Mouse (Mus musculus): ENCODE results near the gene Pdia5. TPM values are rescaled to one million over a fixed set of nuclear protein-coding genes. Genes with fewer than 3 reads are reported as not detected.

Gene Pdia5
- polyA plus RNA-seq (2014; fragmentation: Nextera tagmentation; extraction: Ambion mirVana): 12.9 and 15.0 TPM in 2 replicates

DNA sequence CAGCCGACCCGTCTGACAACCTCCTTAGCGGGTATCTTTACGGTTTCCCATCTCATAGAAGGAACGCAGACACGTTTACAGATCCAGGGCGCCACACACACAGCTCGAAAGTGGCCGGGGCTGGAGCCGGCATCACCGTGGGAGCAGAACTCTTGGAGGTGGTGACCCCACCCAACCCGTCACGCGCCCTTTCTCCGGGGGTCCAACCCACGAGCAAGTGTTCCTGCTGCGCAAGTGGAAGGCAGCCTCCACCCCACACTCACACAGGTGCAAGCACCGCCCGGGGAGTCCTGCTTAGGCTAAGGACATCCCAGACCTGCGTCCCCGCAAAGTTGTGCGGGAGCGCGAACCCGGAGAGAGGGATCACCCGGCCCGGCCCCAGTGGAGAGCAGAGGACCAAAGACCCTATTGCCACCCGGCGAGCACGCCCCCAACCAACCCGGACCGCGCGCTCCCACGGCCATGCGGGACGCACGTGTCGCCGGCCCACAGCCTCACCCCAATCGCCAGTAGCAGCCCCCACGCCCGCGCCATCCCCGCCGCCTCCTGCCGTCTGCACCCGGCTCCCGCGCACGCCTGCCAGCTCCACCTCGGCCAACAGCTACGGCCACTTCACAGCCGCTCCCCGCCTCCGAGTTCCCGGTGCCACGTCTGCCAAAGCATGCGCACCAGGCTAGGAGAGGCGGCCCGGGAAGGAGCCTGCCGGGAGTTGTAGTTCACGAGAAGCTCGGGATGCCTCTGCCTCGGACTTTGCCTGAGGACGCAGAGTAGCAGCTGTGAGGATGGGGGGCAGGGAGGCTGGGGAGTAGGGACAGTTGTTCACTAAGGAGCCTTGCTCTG lies at the start of gene Pdia5:
TSS of gene Pdia5 (minus strand) at position 643 of the 840 bp plus-strand sequence.
- H3K36me3 ChIP-seq (ENCODE audit: control insufficient read depth, insufficient read depth, low read length): no peaks in the 10 kb centered on the region
- H3K4me2 ChIP-seq: peak within 1 kb of the TSS; percentile 91
- under 1% methylated on average over 61 of the region's 66 CpGs for WGBS (ENCODE audit: insufficient replicate concordance)
- no peaks in the 10 kb centered on the region for H3K27me3 ChIP-seq (ENCODE audit: control insufficient read depth, insufficient read depth, low read length)
- ATAC-seq (replicated peaks; ENCODE audit: insufficient number of reproducible peaks, low FRiP score, low TSS enrichment): peak; percentile 84
- H3K9me3 ChIP-seq (replicated peaks; ENCODE audit: control insufficient read depth, low read length): no peaks in the 10 kb centered on the region
- no peak within 1 kb of the TSS for H3K27ac ChIP-seq (ENCODE audit: low read depth, low read length)
- H3K4me1 ChIP-seq (ENCODE audit: control insufficient read depth, insufficient read depth, low read length): peaks cover 18% of the 10 kb centered on the region
- H3K4me3 ChIP-seq (ENCODE audit: low read depth, low read length): peak within 1 kb of the TSS; percentile 81
- peak within 1 kb of the TSS; percentile 78 for H3K9ac ChIP-seq (ENCODE audit: low read depth, low read length)

DNA sequence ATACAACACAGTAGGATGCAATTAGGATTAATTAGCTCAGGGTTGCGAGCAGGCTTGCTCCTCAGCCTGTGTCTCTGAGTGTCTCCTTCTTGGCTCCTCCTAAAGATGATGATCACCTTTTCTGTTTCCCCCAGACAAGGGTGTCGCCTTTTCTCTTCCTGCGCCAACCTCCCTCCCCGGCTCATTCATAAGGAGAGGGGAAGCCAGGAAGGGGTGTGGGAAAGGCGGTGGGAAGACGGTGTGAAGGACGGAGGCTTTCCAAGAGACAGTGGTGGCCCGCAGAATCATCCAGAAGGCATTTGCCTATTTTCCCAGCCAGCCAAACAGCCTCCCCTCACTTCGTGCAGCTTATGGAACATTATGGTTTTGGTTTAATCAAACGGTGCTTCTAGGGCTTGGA lies 48.4 kb upstream of the Pdia5 start:
- Histone ChIP-seq H3K27me3 (ENCODE audit: control insufficient read depth, insufficient read depth, low read length) (peaks cover 70% of the 10 kb centered on the region), H3K4me1 (ENCODE audit: control insufficient read depth, insufficient read depth, low read length) (peaks cover 13% of the 10 kb centered on the region), H3K4me2 (no peak overlapping the region), H3K9ac (ENCODE audit: low read depth, low read length) (no peak overlapping the region), H3K4me3 (ENCODE audit: low read depth, low read length) (no peak overlapping the region), H3K27ac (ENCODE audit: low read depth, low read length) (no peak overlapping the region), H3K9me3 (replicated peaks; ENCODE audit: control insufficient read depth, low read length) (no peaks in the 10 kb centered on the region), H3K36me3 (ENCODE audit: control insufficient read depth, insufficient read depth, low read length) (no peaks in the 10 kb centered on the region)
- 39% methylated on average over 10 of the region's 10 CpGs for WGBS (ENCODE audit: insufficient replicate concordance)
- ATAC-seq (replicated peaks; ENCODE audit: insufficient number of reproducible peaks, low FRiP score, low TSS enrichment): no peak

DNA sequence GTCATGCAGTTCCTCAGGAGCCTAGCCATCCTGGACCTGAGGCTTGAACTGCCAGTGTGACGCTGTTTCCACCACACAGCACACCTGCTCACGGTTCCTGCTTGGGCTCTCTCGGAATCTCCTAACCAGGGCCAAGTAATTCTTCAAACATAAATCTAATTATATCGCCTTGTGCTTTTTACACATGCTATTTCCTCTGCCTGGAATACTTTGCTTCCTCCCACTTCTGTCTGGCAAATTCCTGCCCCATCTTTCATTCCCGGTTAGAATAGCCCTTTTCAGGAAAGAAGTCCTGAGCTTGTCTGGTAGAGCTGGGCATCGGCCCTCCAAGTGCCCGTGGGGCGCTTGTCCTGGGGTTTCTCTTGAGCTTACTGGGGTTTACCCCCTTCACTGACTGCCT lies 47.0 kb upstream of the Pdia5 start:
- WGBS (ENCODE audit: insufficient replicate concordance): 74% methylated on average over 8 of the region's 8 CpGs
- peaks cover 56% of the 10 kb centered on the region for H3K27me3 ChIP-seq (ENCODE audit: control insufficient read depth, insufficient read depth, low read length)

DNA sequence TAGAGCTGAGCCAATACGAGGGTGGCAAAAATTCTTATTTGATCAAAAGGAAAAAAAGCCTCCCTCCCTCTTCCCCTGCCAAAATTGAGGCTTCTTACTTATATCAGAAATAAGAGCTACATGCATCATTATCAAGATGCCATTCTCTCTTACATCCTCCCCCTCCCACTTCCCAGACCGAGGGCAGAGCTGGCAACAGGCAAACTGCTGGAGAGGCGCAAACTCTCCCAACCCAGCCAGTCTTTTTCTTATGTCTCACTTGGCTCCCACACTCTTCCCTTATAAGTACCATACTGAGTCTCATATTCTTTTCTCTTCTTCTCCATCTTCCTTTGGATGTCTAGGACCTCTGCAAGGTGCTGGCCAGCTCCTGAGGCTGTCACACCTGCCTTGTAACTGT lies 44.0 kb upstream of the Pdia5 start:
- WGBS (ENCODE audit: insufficient replicate concordance): 68% methylated on average over 3 of the region's 3 CpGs
- no peak overlapping the region for H3K4me3 ChIP-seq (ENCODE audit: low read depth, low read length)
- no peaks in the 10 kb centered on the region for H3K4me1 ChIP-seq (ENCODE audit: control insufficient read depth, insufficient read depth, low read length)
- no peak overlapping the region for H3K9ac ChIP-seq (ENCODE audit: low read depth, low read length)
- H3K27me3 ChIP-seq (ENCODE audit: control insufficient read depth, insufficient read depth, low read length): peaks cover 30% of the 10 kb centered on the region
- no peaks in the 10 kb centered on the region for H3K36me3 ChIP-seq (ENCODE audit: control insufficient read depth, insufficient read depth, low read length)
- no peaks in the 10 kb centered on the region for H3K9me3 ChIP-seq (replicated peaks; ENCODE audit: control insufficient read depth, low read length)
- H3K4me2 ChIP-seq: no peak overlapping the region
- ATAC-seq (replicated peaks; ENCODE audit: insufficient number of reproducible peaks, low FRiP score, low TSS enrichment): no peak
- no peak overlapping the region for H3K27ac ChIP-seq (ENCODE audit: low read depth, low read length)

More for the DNA sequence above, 47.0 kb upstream of the Pdia5 start:
- Histone ChIP-seq H3K9me3 (replicated peaks; ENCODE audit: control insufficient read depth, low read length) (no peaks in the 10 kb centered on the region), H3K4me1 (ENCODE audit: control insufficient read depth, insufficient read depth, low read length) (peaks cover 13% of the 10 kb centered on the region), H3K9ac (ENCODE audit: low read depth, low read length) (no peak overlapping the region), H3K4me2 (no peak overlapping the region), H3K4me3 (ENCODE audit: low read depth, low read length) (no peak overlapping the region), H3K36me3 (ENCODE audit: control insufficient read depth, insufficient read depth, low read length) (no peaks in the 10 kb centered on the region), H3K27ac (ENCODE audit: low read depth, low read length) (no peak overlapping the region)
- no peak for ATAC-seq (replicated peaks; ENCODE audit: insufficient number of reproducible peaks, low FRiP score, low TSS enrichment)

DNA sequence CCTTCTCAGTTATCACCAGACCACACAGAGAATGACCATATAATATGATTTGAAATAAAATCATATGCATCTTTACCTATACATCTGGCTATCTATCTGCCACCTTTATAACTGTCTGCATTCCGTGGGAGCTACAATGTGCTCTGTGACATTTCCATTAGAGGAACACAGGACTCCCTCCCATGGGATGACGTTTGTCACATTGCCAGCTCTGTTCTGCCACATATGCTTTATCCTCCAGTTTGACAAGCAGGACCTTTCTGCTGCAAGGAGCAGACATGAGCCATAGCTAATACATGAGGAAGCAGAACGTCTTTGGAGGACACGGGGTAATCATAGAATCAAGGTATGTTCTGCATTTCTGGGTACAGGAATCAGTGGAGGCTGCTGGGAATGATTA lies 33.5 kb upstream of the Pdia5 start:
- no peaks in the 10 kb centered on the region; the same call in 1 of the 2 replicates for H3K27me3 ChIP-seq (ENCODE audit: control insufficient read depth, insufficient read depth, low read length)
- no peak for ATAC-seq (replicated peaks; ENCODE audit: insufficient number of reproducible peaks, low FRiP score, low TSS enrichment)
- H3K9me3 ChIP-seq (replicated peaks; ENCODE audit: control insufficient read depth, low read length): no peaks in the 10 kb centered on the region
- H3K4me1 ChIP-seq (ENCODE audit: control insufficient read depth, insufficient read depth, low read length): no peaks in the 10 kb centered on the region
- no peak overlapping the region for H3K4me2 ChIP-seq
- H3K4me3 ChIP-seq (ENCODE audit: low read depth, low read length): no peak overlapping the region
- no peak overlapping the region for H3K9ac ChIP-seq (ENCODE audit: low read depth, low read length)
- 76% methylated on average over 4 of the region's 4 CpGs for WGBS (ENCODE audit: insufficient replicate concordance)
- H3K27ac ChIP-seq (ENCODE audit: low read depth, low read length): no peak overlapping the region
- H3K36me3 ChIP-seq (ENCODE audit: control insufficient read depth, insufficient read depth, low read length): no peaks in the 10 kb centered on the region

DNA sequence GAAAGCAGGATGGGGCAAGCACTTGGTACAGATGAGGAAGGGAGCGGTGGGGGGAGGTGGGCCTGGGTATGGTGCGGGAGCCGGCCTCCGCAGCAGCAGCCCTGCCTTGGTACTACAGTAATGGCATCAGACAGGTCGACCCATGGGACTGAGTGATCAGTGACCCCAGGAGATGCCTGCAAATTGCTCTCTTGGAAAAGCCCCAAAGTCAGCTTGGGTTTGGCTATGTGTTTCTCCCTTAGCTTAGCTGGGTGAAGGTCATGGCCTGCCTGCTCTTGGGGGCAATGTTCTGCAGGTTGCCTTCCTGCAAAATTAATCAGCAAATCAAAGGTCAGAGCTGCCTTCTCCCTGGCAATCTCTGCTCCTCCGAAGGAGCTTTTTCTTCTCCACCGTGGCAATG lies 28.6 kb upstream of the Pdia5 start:
- H3K9ac ChIP-seq (ENCODE audit: low read depth, low read length): no peak overlapping the region
- 0 out of 2 replicates have a peak, but pooled peaks cover 2% of the 10 kb centered on the region for H3K27me3 ChIP-seq (ENCODE audit: control insufficient read depth, insufficient read depth, low read length)
- H3K4me2 ChIP-seq: no peak overlapping the region
- peaks cover 5% of the 10 kb centered on the region; the same call in 1 of the 2 replicates for H3K4me1 ChIP-seq (ENCODE audit: control insufficient read depth, insufficient read depth, low read length)
- H3K36me3 ChIP-seq (ENCODE audit: control insufficient read depth, insufficient read depth, low read length): no peaks in the 10 kb centered on the region
- no peak overlapping the region for H3K27ac ChIP-seq (ENCODE audit: low read depth, low read length)
- no peaks in the 10 kb centered on the region for H3K9me3 ChIP-seq (replicated peaks; ENCODE audit: control insufficient read depth, low read length)
- 69% methylated on average over 7 of the region's 7 CpGs for WGBS (ENCODE audit: insufficient replicate concordance)
- ATAC-seq (replicated peaks; ENCODE audit: insufficient number of reproducible peaks, low FRiP score, low TSS enrichment): no peak
- H3K4me3 ChIP-seq (ENCODE audit: low read depth, low read length): no peak overlapping the region

DNA sequence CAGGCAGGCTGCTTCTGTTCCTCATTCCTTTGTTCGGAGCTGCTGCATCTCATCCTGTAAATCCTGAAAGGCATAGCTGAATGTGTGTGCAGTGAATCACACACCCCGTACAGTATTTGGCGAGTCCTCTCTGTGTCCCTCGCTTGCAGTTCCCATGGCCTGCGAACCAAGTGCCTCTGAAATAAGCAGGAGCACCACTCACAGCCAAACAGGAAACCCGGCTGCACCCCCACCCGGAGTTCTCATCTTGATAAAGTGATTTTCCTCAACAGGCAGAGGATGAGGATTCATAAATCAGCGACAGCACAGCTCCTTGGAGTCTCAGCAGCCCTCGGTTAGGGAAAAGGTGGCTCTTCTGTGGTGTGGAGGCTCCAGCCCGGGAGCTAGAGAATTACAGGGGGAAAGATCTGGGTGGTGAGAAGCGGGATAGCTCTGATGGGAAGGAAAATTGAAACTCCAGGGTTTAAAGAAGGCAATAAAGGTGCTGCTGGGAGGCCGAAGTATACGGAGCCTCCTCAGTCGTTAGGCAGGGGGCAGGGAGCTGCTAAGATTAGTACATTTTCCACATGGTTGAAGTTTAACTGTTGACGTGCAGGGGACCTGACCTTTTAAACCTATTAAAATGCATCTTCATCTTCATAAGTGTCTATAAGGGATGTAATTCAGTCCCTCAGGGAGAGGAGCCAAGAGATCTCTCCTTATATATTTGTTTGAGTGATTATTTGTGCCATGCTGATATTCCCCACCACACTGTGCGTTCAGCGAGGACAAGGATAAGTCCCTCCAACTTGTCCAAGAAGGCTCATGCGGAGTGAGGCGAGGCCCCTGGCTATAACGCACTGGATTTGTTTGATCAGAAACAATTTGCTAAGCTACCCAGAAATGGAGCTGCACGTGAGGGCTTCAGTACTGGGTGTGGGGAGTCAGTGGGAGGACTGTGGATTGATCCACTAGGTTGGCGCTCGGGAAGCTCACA lies 27.6 kb upstream of the Pdia5 start:
- H3K4me1 ChIP-seq (ENCODE audit: control insufficient read depth, insufficient read depth, low read length): peaks cover 5% of the 10 kb centered on the region; the same call in 1 of the 2 replicates
- WGBS (ENCODE audit: insufficient replicate concordance): 54% methylated on average over 23 of the region's 23 CpGs
- no peak overlapping the region for H3K4me3 ChIP-seq (ENCODE audit: low read depth, low read length)
- H3K36me3 ChIP-seq (ENCODE audit: control insufficient read depth, insufficient read depth, low read length): no peaks in the 10 kb centered on the region
- no peak overlapping the region for H3K9ac ChIP-seq (ENCODE audit: low read depth, low read length)
- no peak overlapping the region for H3K27ac ChIP-seq (ENCODE audit: low read depth, low read length)
- H3K4me2 ChIP-seq: peak overlapping the region; percentile 31; the same call in 1 of the 2 replicates
- H3K9me3 ChIP-seq (replicated peaks; ENCODE audit: control insufficient read depth, low read length): no peaks in the 10 kb centered on the region
- H3K27me3 ChIP-seq (ENCODE audit: control insufficient read depth, insufficient read depth, low read length): 0 out of 2 replicates have a peak, but pooled peaks cover 2% of the 10 kb centered on the region
- no peak for ATAC-seq (replicated peaks; ENCODE audit: insufficient number of reproducible peaks, low FRiP score, low TSS enrichment)

DNA sequence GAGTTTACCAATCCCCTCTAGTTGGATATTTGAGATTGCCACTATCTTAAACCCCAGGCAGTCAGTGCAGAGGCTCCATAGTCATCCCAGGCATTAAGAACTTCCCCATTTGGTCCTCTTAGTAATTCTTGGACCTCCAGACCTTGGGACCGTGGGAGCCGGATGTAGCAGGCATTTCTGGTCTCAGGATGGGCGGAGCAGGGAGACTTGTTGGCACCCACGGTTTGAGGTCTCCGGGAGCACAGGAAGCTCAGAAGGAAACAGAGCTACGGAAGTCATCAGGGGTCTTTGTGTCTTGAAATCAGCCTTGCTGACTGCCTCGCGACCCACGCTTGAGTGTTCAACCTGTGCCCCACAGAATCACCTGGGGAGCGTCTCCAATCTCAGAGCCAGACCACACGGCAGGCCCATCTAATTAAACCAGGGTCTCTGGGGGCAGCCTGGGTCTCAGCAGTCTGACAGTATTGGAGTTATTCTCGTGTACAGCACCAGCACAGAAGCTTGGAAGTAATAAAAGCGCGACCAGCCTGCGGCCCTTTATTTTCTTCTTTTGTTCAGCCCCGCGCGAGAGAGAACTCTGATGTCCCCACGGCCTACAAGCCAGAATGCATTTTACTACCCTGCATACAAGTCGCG lies 25.4 kb upstream of the Pdia5 start:
- Histone ChIP-seq H3K27me3 (ENCODE audit: control insufficient read depth, insufficient read depth, low read length) (0 out of 2 replicates have a peak, but pooled peaks cover 2% of the 10 kb centered on the region), H3K9ac (ENCODE audit: low read depth, low read length) (no peak overlapping the region), H3K36me3 (ENCODE audit: control insufficient read depth, insufficient read depth, low read length) (no peaks in the 10 kb centered on the region), H3K4me2 (no peak overlapping the region), H3K9me3 (replicated peaks; ENCODE audit: control insufficient read depth, low read length) (no peaks in the 10 kb centered on the region), H3K4me1 (ENCODE audit: control insufficient read depth, insufficient read depth, low read length) (peaks cover 5% of the 10 kb centered on the region; the same call in 1 of the 2 replicates), H3K4me3 (ENCODE audit: low read depth, low read length) (no peak overlapping the region), H3K27ac (ENCODE audit: low read depth, low read length) (no peak overlapping the region)
- ATAC-seq (replicated peaks; ENCODE audit: insufficient number of reproducible peaks, low FRiP score, low TSS enrichment): no peak
- 74% methylated on average over 21 of the region's 21 CpGs for WGBS (ENCODE audit: insufficient replicate concordance)
